Mouse (Mus musculus): ENCODE results near the gene Rbfox2.
"Not testable (repeated sequence)": the region's sequence is repeated elsewhere in the genome, so short reads cannot be mapped to it uniquely, and the experiment has no call there.

The Rbfox2 gene

GRCm38 (mm10) chr15:77072556-77073163 is 234.1 kb downstream of the Rbfox2 start:
- DNase-seq (ENCODE audit: low read depth in 2 of 2, low spot score in 2 of 2) = no peak

GRCm38 (mm10) chr15:77071501-77071900 is 235.3 kb downstream of the Rbfox2 start:
- DNase-seq (ENCODE audit: low read depth in 2 of 2, low spot score in 2 of 2) = peak; percentile 51 to 68

GRCm38 (mm10) chr15:77070745-77071268 is 236.0 kb downstream of the Rbfox2 start:
- no peak for DNase-seq (ENCODE audit: low read depth in 2 of 2, low spot score in 2 of 2)

GRCm38 (mm10) chr15:77069019-77069418 is 237.8 kb downstream of the Rbfox2 start:
- DNase-seq (ENCODE audit: low read depth in 2 of 2, low spot score in 2 of 2) = no peak

GRCm38 (mm10) chr15:77068439-77068861 is 238.4 kb downstream of the Rbfox2 start:
- DNase-seq (ENCODE audit: low read depth in 2 of 2, low spot score in 2 of 2) = no peak

- DNase-seq (ENCODE audit: low read depth in 2 of 2, low spot score in 2 of 2) = no peak
These were observed 240.6 kb downstream of the Rbfox2 start for GRCm38 (mm10) chr15:77066233-77066632.

GRCm38 (mm10) chr15:77065259-77065852 is 241.4 kb downstream of the Rbfox2 start:
- no peak for DNase-seq (ENCODE audit: low read depth in 2 of 2, low spot score in 2 of 2)

- no peak for DNase-seq (ENCODE audit: low read depth in 2 of 2, low spot score in 2 of 2)
These were observed 244.1 kb downstream of the Rbfox2 start for GRCm38 (mm10) chr15:77062746-77063145.

- not testable (repeated sequence) for DNase-seq (ENCODE audit: low read depth in 2 of 2, low spot score in 2 of 2)
These were observed 247.4 kb downstream of the Rbfox2 start for GRCm38 (mm10) chr15:77059416-77059815.

- no peak for DNase-seq (ENCODE audit: low read depth in 2 of 2, low spot score in 2 of 2)
These were observed 248.2 kb downstream of the Rbfox2 start for GRCm38 (mm10) chr15:77058566-77058965.

- no peak for DNase-seq (ENCODE audit: low read depth in 2 of 2, low spot score in 2 of 2)
These were observed 250.1 kb downstream of the Rbfox2 start for GRCm38 (mm10) chr15:77056791-77057051.

GRCm38 (mm10) chr15:77056001-77056790 is 250.6 kb downstream of the Rbfox2 start:
- DNase-seq (ENCODE audit: low read depth in 2 of 2, low spot score in 2 of 2) = no peak

- DNase-seq (ENCODE audit: low read depth in 2 of 2, low spot score in 2 of 2) = no peak
These were observed 252.1 kb downstream of the Rbfox2 start for GRCm38 (mm10) chr15:77054611-77055175.

- no peak for DNase-seq (ENCODE audit: low read depth in 2 of 2, low spot score in 2 of 2)
These were observed 253.8 kb downstream of the Rbfox2 start for GRCm38 (mm10) chr15:77053021-77053420.

GRCm38 (mm10) chr15:77052176-77052575 is 254.6 kb downstream of the Rbfox2 start:
- DNase-seq (ENCODE audit: low read depth in 2 of 2, low spot score in 2 of 2) = no peak

- no peak for DNase-seq (ENCODE audit: low read depth in 2 of 2, low spot score in 2 of 2)
These were observed 256.2 kb downstream of the Rbfox2 start, which contains the start of gene Mb for GRCm38 (mm10) chr15:77050570-77050969. Gene Mb (minus strand): TSS chr15:77050670.

GRCm38 (mm10) chr15:77045609-77046008 is 261.2 kb downstream of the Rbfox2 start:
- DNase-seq (ENCODE audit: low read depth in 2 of 2, low spot score in 2 of 2) = no peak

GRCm38 (mm10) chr15:77044597-77045320 is 262.0 kb downstream of the Rbfox2 start, which contains the start of gene Apol6:
Gene Apol6 (plus strand): TSS chr15:77044729.
- no peak for DNase-seq (ENCODE audit: low read depth in 2 of 2, low spot score in 2 of 2)

- DNase-seq (ENCODE audit: low read depth in 2 of 2, low spot score in 2 of 2) = no peak
These were observed 266.0 kb downstream of the Rbfox2 start for GRCm38 (mm10) chr15:77040784-77041183.

- DNase-seq (ENCODE audit: low read depth in 2 of 2, low spot score in 2 of 2) = no peak
These were observed 267.5 kb downstream of the Rbfox2 start for GRCm38 (mm10) chr15:77039211-77039700.

Measured in CD8-positive naive resting alpha-beta T cell, adult 2 months (primary cell).